Mouse (Mus musculus): ENCODE measurements around the gene Cfap299. TPM values are rescaled to one million over a fixed set of nuclear protein-coding genes. Genes with fewer than 3 reads are reported as not detected.

Cfap299 gene
- polyA plus RNA-seq, 1 experiment from 2014 or later = 0.27 TPM

DNA sequence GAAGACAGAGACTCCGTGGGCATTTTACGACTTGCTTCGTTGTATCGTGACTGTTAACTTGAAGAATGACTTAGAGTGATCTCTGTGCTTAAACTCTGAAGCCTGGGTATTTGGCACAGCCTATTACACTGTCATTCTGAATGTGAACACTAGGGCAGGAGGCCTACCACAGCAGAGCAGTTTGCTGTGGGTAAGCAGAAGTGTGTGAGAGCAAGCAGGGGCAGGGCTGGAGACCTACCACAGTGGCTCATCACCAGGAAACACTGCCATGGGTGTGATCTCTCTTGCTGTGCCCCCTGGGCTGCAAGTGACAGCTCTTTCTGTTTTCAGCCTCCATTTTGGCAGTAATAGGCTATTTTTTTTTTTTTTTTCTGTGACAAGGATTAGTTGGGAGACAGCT is 39.7 kb downstream of the Cfap299 start:
- H3K4me1 ChIP-seq (replicated peaks; ENCODE audit: control insufficient read depth, insufficient read depth, low read length) = no peaks in the 10 kb centered on the region
- no peaks in the 10 kb centered on the region for H3K9me3 ChIP-seq (ENCODE audit: control insufficient read depth)
- H3K4me2 ChIP-seq (replicated peaks; ENCODE audit: low read depth) = no peak overlapping the region
- 31% methylated on average over 4 of the region's 4 CpGs for WGBS
- TF ChIP-seq CTCF (IDR thresholded peaks at IDR 0.05; ENCODE audit: low read depth) = peak; percentile 60
- no peaks in the 10 kb centered on the region for H3K36me3 ChIP-seq (ENCODE audit: control insufficient read depth, insufficient read depth)
- H3K4me3 ChIP-seq (ENCODE audit: low read depth, low read length) = no peak overlapping the region
- no peak for ATAC-seq
- no peaks in the 10 kb centered on the region for H3K27me3 ChIP-seq (replicated peaks; ENCODE audit: control insufficient read depth, insufficient read depth, low read length)
- no peak overlapping the region for H3K9ac ChIP-seq (ENCODE audit: low read depth, low read length)
- H3K27ac ChIP-seq (ENCODE audit: low read depth, low read length) = no peak overlapping the region

DNA sequence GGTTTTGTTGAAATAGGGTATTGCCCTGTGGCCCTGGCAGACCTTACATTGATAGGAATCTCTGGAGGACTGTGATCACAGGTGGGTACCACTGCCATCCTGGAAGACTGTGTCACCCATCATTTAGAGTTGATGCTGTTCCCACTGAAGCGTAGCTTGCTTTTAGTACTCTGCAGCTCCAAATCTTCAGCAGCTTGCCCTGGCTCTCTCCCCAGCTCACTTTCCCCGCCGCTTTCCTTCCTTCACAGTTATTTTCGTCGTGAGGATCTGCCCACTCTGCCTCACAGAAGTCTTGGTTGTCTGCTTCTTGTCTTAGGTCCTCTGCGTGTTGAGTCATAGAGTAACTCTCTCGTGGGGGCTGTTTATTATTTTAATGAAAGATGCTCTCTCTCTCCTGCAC is 40.3 kb downstream of the Cfap299 start:
- no peaks in the 10 kb centered on the region for H3K4me1 ChIP-seq (replicated peaks; ENCODE audit: control insufficient read depth, insufficient read depth, low read length)
- H3K4me3 ChIP-seq (ENCODE audit: low read depth, low read length) = no peak overlapping the region
- H3K4me2 ChIP-seq (replicated peaks; ENCODE audit: low read depth) = no peak overlapping the region
- no peak overlapping the region for H3K27ac ChIP-seq (ENCODE audit: low read depth, low read length)
- WGBS = 73% methylated on average over 7 of the region's 7 CpGs
- no peaks in the 10 kb centered on the region for H3K9me3 ChIP-seq (ENCODE audit: control insufficient read depth)
- no peak overlapping the region for H3K9ac ChIP-seq (ENCODE audit: low read depth, low read length)
- no peaks in the 10 kb centered on the region for H3K27me3 ChIP-seq (replicated peaks; ENCODE audit: control insufficient read depth, insufficient read depth, low read length)
- TF ChIP-seq CTCF (IDR thresholded peaks at IDR 0.05; ENCODE audit: low read depth) = no peak
- no peak for ATAC-seq
- no peaks in the 10 kb centered on the region for H3K36me3 ChIP-seq (ENCODE audit: control insufficient read depth, insufficient read depth)

DNA sequence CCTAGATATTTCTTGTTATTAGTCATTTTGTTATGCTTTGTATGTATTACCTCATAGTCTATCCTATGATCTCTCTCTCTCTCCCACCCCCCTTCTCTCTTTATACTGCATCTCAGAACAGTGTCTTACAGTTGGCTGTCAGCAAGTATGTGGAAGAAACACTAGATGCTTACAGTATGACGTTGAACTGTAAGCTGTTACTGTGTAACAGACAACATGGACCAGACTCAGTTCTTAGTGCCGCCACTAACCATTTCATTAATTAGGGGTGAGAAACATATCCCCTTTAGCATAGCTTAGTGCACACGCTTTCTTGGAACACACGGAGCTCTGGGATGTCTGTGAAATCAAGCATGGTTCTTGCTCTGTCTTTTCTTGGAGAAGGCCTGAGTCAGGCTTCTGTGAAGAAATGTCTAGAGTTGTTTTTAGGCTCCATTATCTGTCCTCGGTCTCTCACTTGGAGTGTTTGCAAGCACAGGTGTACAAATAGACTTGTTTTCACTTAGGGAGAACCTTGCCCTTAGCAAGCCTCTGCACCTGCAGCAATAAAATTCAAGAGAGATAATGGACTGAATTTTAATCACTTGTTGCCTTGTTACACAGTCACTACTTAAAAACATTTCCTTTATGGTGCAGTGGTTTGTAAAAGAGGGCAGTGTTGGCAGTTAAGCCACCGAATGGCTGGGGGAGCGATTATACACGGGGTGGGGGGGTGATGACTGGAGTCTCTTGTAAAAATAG is 47.1 kb downstream of the Cfap299 start:
- H3K27me3 ChIP-seq (replicated peaks; ENCODE audit: control insufficient read depth, insufficient read depth, low read length) = no peaks in the 10 kb centered on the region
- H3K9me3 ChIP-seq (ENCODE audit: control insufficient read depth) = no peaks in the 10 kb centered on the region
- H3K4me2 ChIP-seq (replicated peaks; ENCODE audit: low read depth) = no peak overlapping the region; the same call in 1 of the 2 replicates
- no peak overlapping the region for H3K4me3 ChIP-seq (ENCODE audit: low read depth, low read length)
- peak overlapping the region; percentile 11; the same call in 1 of the 2 replicates for H3K27ac ChIP-seq (ENCODE audit: low read depth, low read length)
- 42% methylated on average over 8 of the region's 8 CpGs for WGBS
- TF ChIP-seq CTCF (IDR thresholded peaks at IDR 0.05; ENCODE audit: low read depth) = no peak
- peak; percentile 97 for ATAC-seq
- H3K4me1 ChIP-seq (replicated peaks; ENCODE audit: control insufficient read depth, insufficient read depth, low read length) = no peaks in the 10 kb centered on the region
- no peak overlapping the region for H3K9ac ChIP-seq (ENCODE audit: low read depth, low read length)
- no peaks in the 10 kb centered on the region for H3K36me3 ChIP-seq (ENCODE audit: control insufficient read depth, insufficient read depth)

GRCm38 (mm10) chr5:98376799-98377090 is 47.6 kb downstream of the Cfap299 start:
- WGBS = 33% methylated on average over 4 of the region's 4 CpGs
- H3K4me1 ChIP-seq (replicated peaks; ENCODE audit: control insufficient read depth, insufficient read depth, low read length) = no peaks in the 10 kb centered on the region
- no peak overlapping the region for H3K9ac ChIP-seq (ENCODE audit: low read depth, low read length)
- no peak overlapping the region for H3K4me3 ChIP-seq (ENCODE audit: low read depth, low read length)
- no peak overlapping the region; the same call in 1 of the 2 replicates for H3K4me2 ChIP-seq (replicated peaks; ENCODE audit: low read depth)
- H3K9me3 ChIP-seq (ENCODE audit: control insufficient read depth) = no peaks in the 10 kb centered on the region
- no peak for TF ChIP-seq CTCF (IDR thresholded peaks at IDR 0.05; ENCODE audit: low read depth)
- no peaks in the 10 kb centered on the region for H3K36me3 ChIP-seq (ENCODE audit: control insufficient read depth, insufficient read depth)
- no peaks in the 10 kb centered on the region for H3K27me3 ChIP-seq (replicated peaks; ENCODE audit: control insufficient read depth, insufficient read depth, low read length)
- H3K27ac ChIP-seq (ENCODE audit: low read depth, low read length) = no peak overlapping the region
- no peak for ATAC-seq

- H3K9ac ChIP-seq (ENCODE audit: low read depth, low read length) = no peak overlapping the region
- no peaks in the 10 kb centered on the region for H3K36me3 ChIP-seq (ENCODE audit: control insufficient read depth, insufficient read depth)
- H3K27me3 ChIP-seq (replicated peaks; ENCODE audit: control insufficient read depth, insufficient read depth, low read length) = no peaks in the 10 kb centered on the region
- H3K4me3 ChIP-seq (ENCODE audit: low read depth, low read length) = no peak overlapping the region
- ATAC-seq = no peak
- no peaks in the 10 kb centered on the region for H3K9me3 ChIP-seq (ENCODE audit: control insufficient read depth)
- TF ChIP-seq CTCF (IDR thresholded peaks at IDR 0.05; ENCODE audit: low read depth) = no peak
- no peak overlapping the region for H3K27ac ChIP-seq (ENCODE audit: low read depth, low read length)
- WGBS = 88% methylated on average over 4 of the region's 4 CpGs
- H3K4me2 ChIP-seq (replicated peaks; ENCODE audit: low read depth) = no peak overlapping the region
- H3K4me1 ChIP-seq (replicated peaks; ENCODE audit: control insufficient read depth, insufficient read depth, low read length) = no peaks in the 10 kb centered on the region
Measured at GRCm38 (mm10) chr5:98380360-98380759, 51.3 kb downstream of the Cfap299 start.

- no peak overlapping the region for H3K4me2 ChIP-seq (replicated peaks; ENCODE audit: low read depth)
- no peak overlapping the region for H3K4me3 ChIP-seq (ENCODE audit: low read depth, low read length)
- ATAC-seq = no peak
- H3K9ac ChIP-seq (ENCODE audit: low read depth, low read length) = no peak overlapping the region
- H3K4me1 ChIP-seq (replicated peaks; ENCODE audit: control insufficient read depth, insufficient read depth, low read length) = no peaks in the 10 kb centered on the region
- H3K36me3 ChIP-seq (ENCODE audit: control insufficient read depth, insufficient read depth) = no peaks in the 10 kb centered on the region
- H3K27ac ChIP-seq (ENCODE audit: low read depth, low read length) = no peak overlapping the region
- TF ChIP-seq CTCF (IDR thresholded peaks at IDR 0.05; ENCODE audit: low read depth) = no peak
- no peaks in the 10 kb centered on the region for H3K27me3 ChIP-seq (replicated peaks; ENCODE audit: control insufficient read depth, insufficient read depth, low read length)
- 71% methylated on average over 3 of the region's 3 CpGs for WGBS
- H3K9me3 ChIP-seq (ENCODE audit: control insufficient read depth) = no peaks in the 10 kb centered on the region
Measured at GRCm38 (mm10) chr5:98387054-98387453, 58.0 kb downstream of the Cfap299 start.
